Mouse (Mus musculus) intestine, postnatal 0 days (tissue): ENCODE data around the gene Tmem234. TPM values are rescaled to one million over a fixed set of nuclear protein-coding genes. Genes with fewer than 3 reads are reported as not detected.
A peak's percentile ranks its signal among the peaks of the same experiment; 100 is the strongest.

ENCODE experiments used
- ATAC-seq: fragments of 200-750 bp; cut with Nextera tagmentation; 2 replicates; pipeline ENCODE4 v1.8.0; 2017; ENCODE audit warnings: mild to moderate bottlenecking, moderate TSS enrichment, moderate library complexity
- H3K27ac ChIP-seq: fragments of 300-500 bp; sonication (generic); 2 replicates; pipeline ENCODE4 v1.5.1; 2014; ENCODE audit warnings: mild to moderate bottlenecking, low read depth, low read length, moderate library complexity
- H3K27me3 ChIP-seq: fragments of 300-500 bp; sonication (generic); replicated peaks from 2 replicates; pipeline ENCODE4 v1.6.1; 2014; ENCODE audit warnings: low read length, mixed read lengths; ENCODE audit not compliant: control insufficient read depth, insufficient read depth
- H3K36me3 ChIP-seq: fragments of 300-500 bp; sonication (generic); 2 replicates; pipeline ENCODE4 v1.6.1; 2014; ENCODE audit warnings: mild to moderate bottlenecking, moderate library complexity; ENCODE audit not compliant: control insufficient read depth, insufficient read depth
- H3K4me1 ChIP-seq: fragments of 300-500 bp; sonication (generic); replicated peaks from 2 replicates; pipeline ENCODE4 v1.6.1; 2014; ENCODE audit warnings: antibody characterized with exemption, low read length, mixed read lengths; ENCODE audit not compliant: control insufficient read depth, insufficient read depth
- H3K4me2 ChIP-seq: fragments of 300-500 bp; sonication (generic); replicated peaks from 2 replicates; pipeline ENCODE4 v1.6.1; 2014; ENCODE audit warnings: low read depth, mild to moderate bottlenecking, moderate library complexity
- H3K4me3 ChIP-seq: fragments of 300-500 bp; sonication (generic); 2 replicates; pipeline ENCODE4 v1.5.1; 2014; ENCODE audit warnings: low read depth, low read length
- H3K9ac ChIP-seq: fragments of 300-500 bp; sonication (generic); 2 replicates; pipeline ENCODE4 v1.6.1; 2014; ENCODE audit warnings: mild to moderate bottlenecking, low read depth, low read length
- H3K9me3 ChIP-seq: fragments of 300-500 bp; sonication (generic); 2 replicates; pipeline ENCODE4 v1.6.1; 2016; ENCODE audit warnings: mixed run types; ENCODE audit not compliant: control insufficient read depth
- CTCF ChIP-seq: sonication (generic); IDR thresholded peaks from 2 replicates; pipeline ENCODE4 v1.5.1; 2016; ENCODE audit warnings: low read depth, mild to moderate bottlenecking, control low read depth, antibody characterized with exemption, moderate library complexity
- whole genome bisulfite sequencing: fragments of 180-500 bp; shearing (Covaris S2); extraction: QIAGEN DNeasy Blood & Tissue Kit; methylation state at CpG from one replicate; pipeline ENCODE4 v1.1.7; 2014; 5-methylcytosine and 5-hydroxymethylcytosine counted together
- polyA plus RNA-seq: library from polyadenylated mRNA; unstranded; fragments of >200 nt; fragmentation: Nextera tagmentation; extraction: Ambion mirVana; gene quantifications from 2 replicates; pipeline ENCODE4 v1.2.1, GENCODE M21; 2015

Tmem234 gene
- polyA plus RNA-seq, 1 experiment from 2014 or later: 135 TPM

GRCm38 (mm10) chr4:129630944-129631343 is 30.5 kb downstream of the Tmem234 start:
- H3K4me3 ChIP-seq: no peak overlapping the region
- H3K9ac ChIP-seq: no peak overlapping the region
- no peak overlapping the region for H3K4me2 ChIP-seq
- peaks cover 88% of the 10 kb centered on the region for H3K36me3 ChIP-seq
- H3K9me3 ChIP-seq: no peaks in the 10 kb centered on the region
- no peak for TF ChIP-seq CTCF
- WGBS: 72% methylated on average over 4 of the region's 4 CpGs
- no peaks in the 10 kb centered on the region for H3K4me1 ChIP-seq
- ATAC-seq: no peak
- no peaks in the 10 kb centered on the region for H3K27me3 ChIP-seq
- H3K27ac ChIP-seq: no peak overlapping the region

- no peak for ATAC-seq
- H3K9ac ChIP-seq: no peak overlapping the region
- no peaks in the 10 kb centered on the region for H3K27me3 ChIP-seq
- no peak overlapping the region for H3K4me3 ChIP-seq
- no peak overlapping the region; the same call in 1 of the 2 replicates for H3K27ac ChIP-seq
- H3K4me1 ChIP-seq: no peaks in the 10 kb centered on the region
- no peak overlapping the region for H3K4me2 ChIP-seq
- H3K9me3 ChIP-seq: no peaks in the 10 kb centered on the region
- TF ChIP-seq CTCF: no peak
- WGBS: 88% methylated on average over 12 of the region's 12 CpGs
- H3K36me3 ChIP-seq: peaks cover 88% of the 10 kb centered on the region
Measured at GRCm38 (mm10) chr4:129631867-129632266, 31.4 kb downstream of the Tmem234 start.

DNA sequence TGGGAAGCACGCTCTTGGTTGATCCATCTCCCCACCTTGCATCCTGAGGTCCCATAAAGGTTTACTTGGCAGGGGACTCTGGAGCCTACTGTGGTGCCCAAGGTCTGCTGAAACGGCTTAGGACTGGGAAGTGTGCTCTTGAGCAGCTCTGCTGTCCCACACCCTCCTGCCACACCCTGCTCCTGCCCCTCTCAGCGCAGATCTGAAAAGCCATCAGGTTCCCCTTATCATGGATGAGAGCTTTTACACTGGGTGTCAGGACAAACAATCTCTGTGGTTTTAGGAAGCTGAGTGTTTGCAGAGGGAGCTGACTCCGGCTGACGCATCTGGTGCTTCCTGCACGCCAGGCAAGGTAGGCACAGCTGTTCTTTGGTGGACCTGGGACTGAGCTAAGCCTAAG is 33.4 kb downstream of the Tmem234 start:
- peaks cover 93% of the 10 kb centered on the region for H3K36me3 ChIP-seq
- WGBS: 75% methylated on average over 6 of the region's 6 CpGs
- H3K27me3 ChIP-seq: no peaks in the 10 kb centered on the region
- no peak overlapping the region for H3K9ac ChIP-seq
- H3K4me3 ChIP-seq: no peak overlapping the region
- peak overlapping the region; percentile 35; the same call in 1 of the 2 replicates for H3K27ac ChIP-seq
- TF ChIP-seq CTCF: no peak
- ATAC-seq: no peak
- H3K9me3 ChIP-seq: no peaks in the 10 kb centered on the region
- no peaks in the 10 kb centered on the region; the same call in 1 of the 2 replicates for H3K4me1 ChIP-seq
- no peak overlapping the region for H3K4me2 ChIP-seq

DNA sequence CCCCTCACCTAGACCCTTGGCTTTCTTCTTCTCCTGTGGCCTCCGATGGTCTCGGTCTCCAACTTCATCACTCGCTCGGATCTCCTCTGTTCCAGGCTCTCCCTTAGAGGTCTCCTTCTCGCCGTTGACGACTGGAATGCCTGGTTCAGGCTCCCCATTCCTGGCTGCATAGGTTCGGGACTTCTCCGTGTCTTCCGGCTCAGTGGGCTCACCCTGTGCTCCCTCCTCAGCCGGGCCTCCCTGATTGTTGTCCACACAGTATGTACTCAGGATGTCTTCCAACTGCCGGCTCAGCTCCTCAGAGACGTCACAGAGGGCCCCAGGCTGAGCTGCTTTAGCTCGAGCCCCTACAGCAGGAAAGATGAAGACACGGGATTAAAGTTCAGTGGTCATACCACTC is 38.8 kb downstream of the Tmem234 start:
- H3K9me3 ChIP-seq: no peaks in the 10 kb centered on the region
- H3K4me2 ChIP-seq: peak overlapping the region; percentile 73; the same call in 1 of the 2 replicates
- no peaks in the 10 kb centered on the region for H3K27me3 ChIP-seq
- H3K4me1 ChIP-seq: peaks cover 6% of the 10 kb centered on the region; the same call in 1 of the 2 replicates
- ATAC-seq: no peak
- H3K4me3 ChIP-seq: peak overlapping the region; percentile 54; the same call in 1 of the 2 replicates
- no peak for TF ChIP-seq CTCF
- no peak overlapping the region for H3K9ac ChIP-seq
- WGBS: 78% methylated on average over 15 of the region's 15 CpGs
- peaks cover 46% of the 10 kb centered on the region for H3K36me3 ChIP-seq
- no peak overlapping the region for H3K27ac ChIP-seq

DNA sequence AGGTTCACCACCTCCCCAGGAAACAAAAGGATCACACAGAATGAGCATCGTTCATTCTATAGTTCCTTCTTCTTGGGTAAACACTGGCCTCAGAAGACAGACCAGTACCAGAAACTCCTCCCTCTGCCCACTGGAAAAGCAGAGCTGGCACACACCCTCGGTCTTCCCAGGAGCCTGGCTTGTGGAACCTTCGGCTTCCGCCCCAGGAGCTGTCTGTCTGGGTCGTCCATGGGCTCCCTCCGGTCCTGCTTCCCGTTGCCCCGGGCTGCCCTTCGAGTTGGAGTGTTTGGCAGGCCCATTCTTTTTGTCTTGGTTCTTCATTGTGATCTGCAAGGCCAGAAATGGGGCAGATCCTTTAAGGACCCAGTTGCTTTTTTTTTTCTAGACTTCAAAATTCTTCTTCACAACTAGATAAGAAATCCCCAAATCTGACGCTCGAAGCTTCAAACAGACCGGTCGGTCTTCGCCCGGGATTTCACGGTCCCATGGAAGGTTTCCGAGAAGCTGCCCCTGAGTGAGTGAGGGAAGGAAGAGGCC is 39.7 kb downstream of the Tmem234 start:
- H3K9ac ChIP-seq: peak overlapping the region; percentile 58
- peaks cover 6% of the 10 kb centered on the region; the same call in 1 of the 2 replicates for H3K4me1 ChIP-seq
- ATAC-seq: 0 out of 2 replicates have a peak, but pooled peaks have one; percentile 19
- H3K36me3 ChIP-seq: peaks cover 39% of the 10 kb centered on the region
- peak overlapping the region; percentile 54 for H3K4me3 ChIP-seq
- H3K4me2 ChIP-seq: peak overlapping the region; percentile 73
- WGBS: 0% methylated on average over 17 of the region's 17 CpGs
- H3K27me3 ChIP-seq: no peaks in the 10 kb centered on the region
- TF ChIP-seq CTCF: no peak
- H3K27ac ChIP-seq: peak overlapping the region; percentile 70
- H3K9me3 ChIP-seq: no peaks in the 10 kb centered on the region

- Histone ChIP-seq H3K27me3 (no peaks in the 10 kb centered on the region), H3K4me1 (peaks cover 6% of the 10 kb centered on the region; the same call in 1 of the 2 replicates), H3K36me3 (peaks cover 39% of the 10 kb centered on the region), H3K4me3 (peak within 1 kb of the TSS; percentile 54), H3K9me3 (no peaks in the 10 kb centered on the region), H3K9ac (peak within 1 kb of the TSS; percentile 58), H3K4me2 (peak within 1 kb of the TSS; percentile 73), H3K27ac (peak within 1 kb of the TSS; percentile 70)
- peak; percentile 95 for ATAC-seq
- TF ChIP-seq CTCF: no peak
- WGBS: under 1% methylated on average over 60 of the region's 60 CpGs
Measured at GRCm38 (mm10) chr4:129640638-129641467, 40.4 kb downstream of the Tmem234 start, which contains the start of gene Txlna. TSS of gene Txlna (minus strand) at chr4:129641065.
